Mouse (Mus musculus): ENCODE measurements at regions not wholly inside any gene's neighbourhood (a gene's known extent, or its start where the extent isn't known, plus 50 kb on each side); places are given as distances from the start of the nearest gene placed in this dataset.

GRCm38 (mm10) chr3:34525730-34526129 lies 124.5 kb upstream of the Sox2 start:
- DNase-seq (ENCODE audit: low read depth, low spot score) = no peak

GRCm38 (mm10) chr3:34522054-34522684 lies 128.0 kb upstream of the Sox2 start:
- DNase-seq (ENCODE audit: low read depth, low spot score) = no peak

DNA sequence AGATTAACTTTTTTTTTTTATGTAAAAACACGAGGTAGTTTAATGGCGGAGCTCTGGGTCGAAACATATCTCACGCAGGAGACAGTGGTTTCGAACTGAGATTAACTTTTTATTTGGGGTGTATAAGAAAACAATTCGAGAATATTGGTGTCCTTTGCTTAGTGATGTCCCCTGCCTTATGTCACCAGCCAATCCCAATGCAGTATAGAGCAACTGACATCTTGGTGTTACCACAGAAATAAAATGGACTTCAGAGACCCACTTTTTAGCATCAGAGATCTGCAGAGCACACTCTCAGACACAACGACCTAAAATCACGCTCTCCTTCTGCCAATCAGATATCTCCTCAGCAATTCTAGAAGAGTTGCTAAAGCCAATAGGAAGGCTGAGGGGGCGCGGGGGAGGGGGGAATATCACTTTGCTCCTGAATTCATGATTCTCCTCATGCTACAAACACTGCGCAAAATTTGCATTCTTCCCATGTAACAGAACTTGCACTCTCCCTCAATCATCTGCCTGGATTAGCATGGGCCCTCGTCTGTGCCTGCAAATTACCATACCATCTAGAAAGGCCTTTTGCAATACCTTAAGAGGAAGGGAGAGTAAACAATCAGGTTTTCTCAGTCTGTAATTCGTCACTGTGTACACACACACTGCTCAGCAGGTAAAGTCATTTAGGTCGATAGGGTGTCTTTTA lies 128.7 kb upstream of the Sox2 start:
- DNase-seq (ENCODE audit: low read depth, low spot score) = no peak

GRCm38 (mm10) chr3:34512503-34513145 lies 137.6 kb upstream of the Sox2 start:
- DNase-seq (ENCODE audit: low read depth, low spot score) = no peak

GRCm38 (mm10) chr3:34510723-34511122 lies 139.5 kb upstream of the Sox2 start:
- no peak for DNase-seq (ENCODE audit: low read depth, low spot score)

- DNase-seq (ENCODE audit: low read depth, low spot score) = no peak
These were observed 141.0 kb upstream of the Sox2 start for GRCm38 (mm10) chr3:34509160-34509559.

- no peak for DNase-seq (ENCODE audit: low read depth, low spot score)
These were observed 145.7 kb upstream of the Sox2 start for GRCm38 (mm10) chr3:34504573-34504894.

GRCm38 (mm10) chr3:34503874-34504572 lies 146.2 kb upstream of the Sox2 start:
- no peak for DNase-seq (ENCODE audit: low read depth, low spot score)

DNA sequence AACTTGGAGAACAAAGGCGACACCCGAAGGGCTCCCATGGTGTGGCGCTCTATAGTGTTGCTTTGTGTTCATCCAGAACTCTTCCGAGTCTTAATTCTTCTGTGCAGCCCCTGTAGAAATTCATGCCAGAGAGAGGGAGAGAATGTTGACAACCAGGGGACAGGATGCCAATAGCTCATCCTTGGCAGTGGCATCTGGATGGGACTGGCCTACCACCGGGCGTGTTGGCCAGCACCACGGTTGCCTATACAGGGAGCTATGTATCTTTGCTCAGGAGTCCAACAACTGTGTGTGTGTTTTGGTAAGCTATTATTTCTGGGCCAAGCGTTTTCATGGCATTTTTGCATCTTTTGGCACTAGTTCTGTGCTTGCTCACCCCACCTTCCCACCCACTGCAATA lies 153.4 kb upstream of the Sox2 start:
- DNase-seq (ENCODE audit: low read depth, low spot score) = no peak

DNA sequence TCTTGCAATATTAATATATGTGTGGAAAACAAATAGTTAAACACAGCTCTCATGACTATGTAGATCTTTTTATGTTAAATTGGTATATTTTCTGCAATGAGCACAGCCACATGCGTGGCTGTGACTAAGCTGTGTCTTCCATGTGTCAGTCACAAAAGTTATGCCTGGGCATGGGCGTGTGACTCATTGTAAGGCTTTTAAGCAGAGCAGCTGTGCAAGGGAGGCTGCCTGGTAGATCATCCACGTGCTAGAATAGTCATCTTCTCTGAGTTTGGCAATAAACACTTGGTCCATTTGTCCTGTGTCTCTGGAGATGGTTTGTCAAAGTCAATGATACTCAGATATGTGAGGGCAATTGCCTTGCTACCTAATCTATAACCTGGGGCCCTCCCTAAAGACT lies 154.6 kb upstream of the Sox2 start:
- no peak for DNase-seq (ENCODE audit: low read depth, low spot score)

DNA sequence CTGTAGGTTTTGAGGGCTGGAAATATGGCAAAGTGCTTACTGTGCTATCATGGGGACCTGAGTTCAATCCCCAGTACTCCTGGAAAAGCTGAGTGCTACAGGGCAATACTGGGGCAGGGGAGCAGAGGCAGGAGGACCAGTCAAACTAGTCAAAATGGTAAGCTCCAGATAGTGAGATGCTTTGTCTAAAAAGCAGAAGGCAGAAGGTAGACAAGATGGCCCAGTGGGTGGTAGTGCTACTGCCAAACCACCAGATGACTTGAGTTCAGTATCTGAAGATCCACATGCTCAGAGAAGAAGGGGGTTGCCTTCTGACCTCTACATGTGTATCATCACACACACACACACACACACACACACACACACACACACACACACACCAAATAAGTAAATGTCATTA lies 156.3 kb upstream of the Sox2 start:
- DNase-seq (ENCODE audit: low read depth, low spot score) = no peak

- no peak for DNase-seq (ENCODE audit: low read depth, low spot score)
These were observed 161.2 kb upstream of the Sox2 start for GRCm38 (mm10) chr3:34489008-34489407.

- DNase-seq (ENCODE audit: low read depth, low spot score) = no peak
These were observed 163.7 kb upstream of the Sox2 start for GRCm38 (mm10) chr3:34486441-34487050.

DNA sequence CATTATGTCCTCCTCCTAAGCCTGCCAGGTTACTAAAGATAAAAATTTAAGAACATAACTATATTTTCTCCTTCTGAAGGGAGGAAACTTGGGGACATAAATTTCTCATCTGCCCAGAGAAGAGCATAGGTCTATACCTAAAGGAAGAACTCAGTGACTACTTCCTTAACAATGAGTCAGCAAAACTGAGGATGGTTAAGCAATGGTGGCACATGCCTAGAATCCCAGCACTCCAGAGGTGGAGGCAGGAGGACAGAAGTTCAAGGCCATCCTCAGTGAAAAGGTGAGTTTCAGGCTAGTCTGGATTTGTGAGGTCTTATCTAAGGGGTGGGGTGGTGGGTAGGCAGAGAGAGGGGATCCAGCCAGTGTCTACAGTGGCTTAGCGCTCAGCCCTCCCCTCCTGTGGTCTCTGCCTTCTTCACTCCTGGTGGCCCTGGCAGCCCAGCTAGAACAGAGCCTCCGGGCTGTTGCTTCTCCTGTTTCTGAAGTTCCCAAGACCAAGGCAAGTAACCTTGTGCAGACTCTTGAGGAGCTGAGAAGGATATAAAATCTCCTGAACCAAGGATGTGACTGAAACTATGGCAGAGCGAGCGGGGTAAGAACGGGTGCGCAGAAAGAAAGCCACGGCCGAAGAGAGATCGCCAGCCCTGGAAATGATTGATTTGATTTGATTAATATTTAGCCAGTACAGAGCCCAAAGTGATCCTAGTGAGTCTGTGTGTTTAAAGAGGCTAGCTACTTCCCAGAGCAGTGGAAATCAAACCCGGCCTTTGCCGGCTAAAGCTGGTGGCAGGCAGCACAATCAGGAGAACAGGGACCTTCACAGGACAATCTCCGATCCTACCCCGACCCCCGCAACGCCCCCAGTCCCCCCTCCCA lies 164.6 kb upstream of the Sox2 start:
- DNase-seq (ENCODE audit: low read depth, low spot score) = no peak

- DNase-seq (ENCODE audit: low read depth, low spot score) = no peak
These were observed 166.3 kb upstream of the Sox2 start for GRCm38 (mm10) chr3:34483934-34484333.

DNA sequence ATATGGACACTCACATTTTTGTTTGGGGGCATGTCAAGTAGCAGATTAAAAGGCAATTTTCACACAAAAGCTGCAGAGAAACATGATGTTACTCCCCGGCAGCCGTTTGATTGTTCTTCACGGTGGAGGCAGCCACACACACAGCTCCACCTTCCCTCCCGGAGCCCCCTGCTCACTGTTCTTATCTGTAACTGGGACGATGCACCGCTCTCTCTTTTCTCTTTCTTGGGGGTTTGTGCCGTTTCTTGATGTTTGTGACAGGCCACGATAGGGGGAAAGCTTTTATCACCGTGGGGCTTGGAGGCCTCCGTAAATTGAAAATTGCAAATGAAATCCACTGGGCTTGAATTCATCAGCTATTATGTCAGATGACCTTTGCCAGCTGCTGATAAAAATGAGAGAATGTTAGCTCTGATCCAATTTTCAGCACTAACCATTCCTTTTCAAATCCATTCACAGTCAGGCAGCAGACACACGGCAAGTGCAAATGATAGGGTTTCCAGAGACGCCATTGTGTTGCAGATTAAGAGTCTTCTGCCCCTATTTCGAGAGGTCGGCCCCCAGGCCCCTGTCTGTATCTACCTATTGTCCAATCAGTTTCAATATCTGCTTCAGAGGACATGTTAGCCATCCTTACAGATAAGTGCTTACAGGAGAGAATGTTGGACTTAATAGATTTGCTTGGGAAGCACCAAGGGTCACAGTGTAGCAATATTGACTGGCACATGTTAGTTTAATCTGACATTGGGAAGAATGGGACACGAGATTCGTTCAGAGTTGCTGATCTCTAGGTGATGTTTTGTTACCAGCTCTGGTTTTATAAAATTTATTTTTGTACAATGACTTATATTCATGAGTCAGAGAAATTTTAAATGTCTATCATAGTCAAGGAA lies 168.1 kb upstream of the Sox2 start:
- no peak for DNase-seq (ENCODE audit: low read depth, low spot score)

- no peak for DNase-seq (ENCODE audit: low read depth, low spot score)
These were observed 168.9 kb upstream of the Sox2 start for GRCm38 (mm10) chr3:34481314-34481713.

GRCm38 (mm10) chr3:34474126-34474525 lies 176.1 kb upstream of the Sox2 start:
- DNase-seq (ENCODE audit: low read depth, low spot score) = no peak

DNA sequence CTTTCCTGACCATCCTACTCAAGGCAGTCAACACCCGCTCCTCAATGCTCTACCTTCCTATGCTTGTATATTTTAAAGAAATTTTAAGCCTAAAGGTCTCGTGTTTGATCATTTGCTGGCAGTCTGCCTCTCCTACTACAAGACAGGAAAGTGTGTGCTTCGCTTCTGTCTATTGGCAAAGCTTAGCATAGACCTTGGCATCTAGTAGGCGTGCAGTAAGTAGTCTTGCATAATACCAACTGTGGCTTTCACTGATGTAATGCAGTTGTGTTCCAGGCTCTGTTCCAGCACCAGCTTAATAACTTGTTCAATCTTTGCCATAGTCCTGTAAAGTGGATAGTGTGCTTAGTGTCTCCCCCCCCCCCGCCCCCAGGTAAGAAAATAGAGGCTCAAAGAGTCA lies 179.5 kb upstream of the Sox2 start:
- no peak for DNase-seq (ENCODE audit: low read depth, low spot score)

DNA sequence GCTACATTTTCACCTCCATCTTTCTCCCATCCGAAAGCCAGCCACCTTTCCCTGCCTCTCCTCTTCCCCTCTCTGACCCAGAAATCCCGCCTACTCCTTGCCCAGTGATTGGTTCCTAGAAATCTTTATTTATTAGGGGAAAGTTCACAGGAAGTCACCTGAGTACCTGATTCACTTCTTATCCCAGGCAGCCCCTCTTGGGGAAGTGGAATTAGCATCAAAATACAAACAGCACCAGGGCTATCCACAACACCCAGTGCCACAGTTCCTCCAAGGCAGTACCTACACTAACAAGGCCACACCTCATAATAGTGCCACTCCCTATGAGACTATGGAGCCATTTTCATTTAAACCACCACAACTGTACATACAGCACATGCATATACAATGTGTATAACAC lies 180.3 kb upstream of the Sox2 start:
- DNase-seq (ENCODE audit: low read depth, low spot score) = no peak
